Mouse (Mus musculus): ENCODE results near the gene Auts2.

GRCm38 (mm10) chr5:132083753-132084326 is 459.3 kb downstream of the Auts2 start:
- no peak for TF ChIP-seq CTCF (IDR thresholded peaks at IDR 0.05; ENCODE audit: extremely low read depth, insufficient read length, insufficient replicate concordance, low read depth, low read length)
- no peak for TF ChIP-seq POLR2A (IDR thresholded peaks at IDR 0.05; ENCODE audit: low read depth, low read length)

All from small intestine, adult 2 months (tissue).